Mouse (Mus musculus) layer of hippocampus, postnatal 14 days (tissue): ENCODE data around the gene Cfap221. TPM values are rescaled to one million over a fixed set of nuclear protein-coding genes. Genes with fewer than 3 reads are reported as not detected.

ENCODE experiments used
- DNase-seq, 2 experiments: peaks; one replicate each; pipeline ENCODE4 v3.0.0; 2021 to 2022; ENCODE audit warnings: low spot score in 2 of 2, mixed read lengths in 1 of 2
- long read RNA-seq, 2 experiments: library from polyadenylated mRNA; stranded (forward); transcript quantifications; one replicate each; pipeline ENCODE4 v2.0.0; 2021
- total RNA-seq, 2 experiments: library from RNA; stranded (reverse); gene quantifications; 2 replicates each; pipeline ENCODE4 v1.2.3; 2021

The Cfap221 gene
- total RNA-seq, result 1 to 10 TPM in 1 of 2 experiments, under 1 TPM in 1; 0.90 to 1.1 TPM
- long read RNA-seq, experiment 1, partial matches to known transcripts, result 0 of 1 reads
- long read RNA-seq, experiment 1, other reads (novel, unspliced or antisense), result 1 of 1 reads
- long read RNA-seq, experiment 2, result 0 reads

- DNase-seq, result peak; percentile 45 to 51
Observed at GRCm38 (mm10) chr1:119996798-119997581, at the start of gene Cfap221. Cfap221 (minus strand) TSS chr1:119997234.

GRCm38 (mm10) chr1:120044584-120044983, 47.5 kb upstream of the Cfap221 start:
- no peak for DNase-seq

GRCm38 (mm10) chr1:120042421-120042820, 45.4 kb upstream of the Cfap221 start:
- DNase-seq, result no peak

GRCm38 (mm10) chr1:120038594-120038993, 41.6 kb upstream of the Cfap221 start:
- DNase-seq, result no peak

GRCm38 (mm10) chr1:120037021-120037683, 40.1 kb upstream of the Cfap221 start:
- DNase-seq, result peak; percentile 16 to 26

GRCm38 (mm10) chr1:120035456-120036034, 38.5 kb upstream of the Cfap221 start:
- DNase-seq, result no peak

GRCm38 (mm10) chr1:120034793-120035192, 37.8 kb upstream of the Cfap221 start:
- DNase-seq, result no peak

GRCm38 (mm10) chr1:120033469-120033854, 36.4 kb upstream of the Cfap221 start:
- no peak for DNase-seq

- peak; percentile 73 to 76 for DNase-seq
Observed at GRCm38 (mm10) chr1:120032804-120033468, 35.9 kb upstream of the Cfap221 start.

GRCm38 (mm10) chr1:120030474-120030873, 33.4 kb upstream of the Cfap221 start:
- DNase-seq, result no peak

- no peak for DNase-seq
Observed at GRCm38 (mm10) chr1:120027693-120028092, 30.7 kb upstream of the Cfap221 start.

- DNase-seq, result no peak
Observed at GRCm38 (mm10) chr1:120025050-120025439, 28.0 kb upstream of the Cfap221 start.

- DNase-seq, result no peak
Observed at GRCm38 (mm10) chr1:120024331-120025049, 27.5 kb upstream of the Cfap221 start.

- DNase-seq, result no peak
Observed at GRCm38 (mm10) chr1:120021951-120022350, 24.9 kb upstream of the Cfap221 start.

GRCm38 (mm10) chr1:120020322-120020897, 23.4 kb upstream of the Cfap221 start:
- no peak for DNase-seq

GRCm38 (mm10) chr1:120019428-120019827, 22.4 kb upstream of the Cfap221 start:
- no peak for DNase-seq

GRCm38 (mm10) chr1:120018900-120019299, 21.9 kb upstream of the Cfap221 start:
- DNase-seq, result no peak

- DNase-seq, result no peak
Observed at GRCm38 (mm10) chr1:120016240-120016639, 19.2 kb upstream of the Cfap221 start.

GRCm38 (mm10) chr1:120013111-120013510, 16.1 kb upstream of the Cfap221 start:
- peak; percentile 32 to 49 for DNase-seq

- DNase-seq, result no peak
Observed at GRCm38 (mm10) chr1:120012638-120013037, 15.6 kb upstream of the Cfap221 start.
